9 mouse cellular contexts compared by ENCODE assay signal in the genomic region with DNA sequence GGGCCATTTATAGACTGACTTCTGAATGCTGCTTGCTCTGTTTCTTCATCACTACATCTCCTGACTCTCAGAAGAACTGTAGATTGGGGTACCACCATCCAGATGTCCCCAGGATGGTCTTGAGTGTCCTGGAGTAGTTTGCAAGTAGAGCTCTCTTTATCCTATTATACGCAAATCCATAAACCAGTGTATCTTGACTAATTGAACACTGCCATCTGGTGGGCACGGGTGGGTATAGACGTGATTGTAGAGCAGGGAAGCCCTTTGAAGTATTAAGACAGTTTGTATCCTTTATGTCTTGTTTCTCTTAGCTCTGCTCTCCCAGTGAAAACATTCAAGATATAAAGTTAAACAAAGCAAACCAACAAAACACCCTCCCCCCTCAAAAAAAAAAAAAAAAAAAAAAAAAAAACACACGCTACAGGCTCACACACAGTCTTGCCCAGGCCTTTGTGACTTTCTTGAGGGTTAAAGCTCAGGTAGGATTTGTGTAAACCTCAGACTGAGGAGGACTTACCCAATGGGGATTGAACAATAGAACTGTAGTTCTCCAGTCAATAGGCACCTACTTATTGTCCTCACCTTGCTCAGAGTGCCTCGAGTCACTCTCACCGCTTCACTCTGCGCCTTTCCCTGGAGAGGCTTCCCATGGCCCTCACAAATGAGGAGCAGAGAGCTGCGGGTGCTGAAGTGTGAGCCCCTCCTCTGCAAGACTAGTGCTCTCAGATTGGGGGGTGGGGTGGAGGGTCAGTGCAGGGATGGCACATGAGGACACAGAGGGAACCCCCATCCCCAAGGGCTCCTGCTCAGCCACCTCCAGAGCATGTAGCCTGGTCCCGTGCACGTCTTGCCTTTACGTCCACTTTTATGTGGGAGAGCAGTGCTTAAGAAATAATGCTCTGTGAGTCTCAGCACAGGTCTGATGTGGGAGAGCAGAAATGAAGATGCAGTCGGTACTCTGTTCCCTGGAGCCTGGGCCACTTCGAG. TPM values are rescaled to one million over a fixed set of nuclear protein-coding genes. Genes with fewer than 3 reads are reported as not detected.
DNase-seq lines count a peak whose midpoint lies in the region; ATAC-seq lines count a peak whose summit lies in the region.
"Had no signal": no experiment of that assay in that cellular context is flagged by ENCODE, and none has a peak within 500 bp of the region (broad histone marks: within the 10 kb centered on the region; RNA-seq: fewer than 3 reads in every experiment).

No protein-coding gene starts in this region.

- no peaks in the 10 kb centered on the region for H3K27me3 ChIP-seq in forebrain, embryonic 12.5 days
- H3K27me3 ChIP-seq in hindbrain, embryonic 16.5 days (replicated peaks; ENCODE audit: control insufficient read depth, insufficient read depth, low read length), result no peaks in the 10 kb centered on the region
- H3K27me3 ChIP-seq: liver, embryonic 15.5 days had no signal

- H3K4me1 ChIP-seq in forebrain, embryonic 12.5 days, result no peaks in the 10 kb centered on the region
- no peaks in the 10 kb centered on the region for H3K4me1 ChIP-seq in hindbrain, embryonic 16.5 days (ENCODE audit: control insufficient read depth, insufficient read depth, low read depth, low read length)

- no peak overlapping the region for H3K9ac ChIP-seq in forebrain, embryonic 12.5 days
- no peak overlapping the region for H3K9ac ChIP-seq in hindbrain, embryonic 16.5 days (ENCODE audit: low read depth, low read length)
- H3K9ac ChIP-seq: liver, embryonic 15.5 days had no signal

- H3K36me3 ChIP-seq in forebrain, embryonic 12.5 days (replicated peaks), result no peaks in the 10 kb centered on the region
- no peaks in the 10 kb centered on the region for H3K36me3 ChIP-seq in hindbrain, embryonic 16.5 days (ENCODE audit: control insufficient read depth, insufficient read depth, low read length)
- H3K36me3 ChIP-seq: liver, embryonic 15.5 days had no signal

- no peak overlapping the region for H3K4me3 ChIP-seq in forebrain, embryonic 12.5 days (replicated peaks)
- H3K4me3 ChIP-seq in hindbrain, embryonic 16.5 days (ENCODE audit: low read length), result no peak overlapping the region
- H3K4me3 ChIP-seq: liver, embryonic 15.5 days had no signal

- H3K9me3 ChIP-seq in forebrain, embryonic 12.5 days, result no peaks in the 10 kb centered on the region
- no peaks in the 10 kb centered on the region for H3K9me3 ChIP-seq in hindbrain, embryonic 16.5 days (ENCODE audit: control insufficient read depth, low read length)
- H3K9me3 ChIP-seq: liver, embryonic 15.5 days had no signal

- 71% methylated on average over 13 of the region's 13 CpGs for WGBS in forebrain, embryonic 12.5 days
- WGBS in hindbrain, embryonic 16.5 days, result 73% methylated on average over 13 of the region's 13 CpGs

- ATAC-seq in forebrain, embryonic 12.5 days (ENCODE audit: low FRiP score), result peak; percentile 36; the same call in 1 of the 2 replicates
- 0 out of 2 replicates have a peak, but pooled peaks have one; percentile 53 for ATAC-seq in hindbrain, embryonic 16.5 days
- ATAC-seq in megakaryocyte-erythroid progenitor cell, adult 5-6 weeks (replicated peaks; ENCODE audit: low FRiP score, low TSS enrichment, poor library complexity, severe bottlenecking), result peak; percentile 87

- DNase-seq in MN1 (ENCODE audit: low spot score), result peak; percentile 63
- peak; percentile 39 for DNase-seq in brain, embryonic 18.5 days (ENCODE audit: low read depth, low spot score)
- peak; percentile 41 for DNase-seq in left cerebral cortex, adult 11 months (ENCODE audit: low spot score)
- peak; percentile 54 for DNase-seq in right cerebral cortex, postnatal 25 days
- DNase-seq in urinary bladder, postnatal 36 days (ENCODE audit: low spot score in 2 of 2), result peak; percentile 58 to 73

- H3K4me2 ChIP-seq in forebrain, embryonic 12.5 days, result no peak overlapping the region
- no peak overlapping the region for H3K4me2 ChIP-seq in hindbrain, embryonic 16.5 days (ENCODE audit: low read length)
- H3K4me2 ChIP-seq: liver, embryonic 15.5 days had no signal

- H3K27ac ChIP-seq in forebrain, embryonic 12.5 days, result no peak overlapping the region
- H3K27ac ChIP-seq in hindbrain, embryonic 16.5 days (ENCODE audit: low read depth, low read length), result no peak overlapping the region
- H3K27ac ChIP-seq: liver, embryonic 15.5 days had no signal

RNA-seq across cellular contexts. Expression of a gene that starts 51.9 kb away (rescaled TPM):
- 42.7 and 50.5 TPM in 2 replicates for polyA plus RNA-seq in forebrain, embryonic 12.5 days (2016; fragmentation: Nextera tagmentation; extraction: Ambion mirVana)
- 27.6 and 28.1 TPM in 2 replicates for polyA plus RNA-seq in hindbrain, embryonic 16.5 days (2015; fragmentation: Nextera tagmentation; extraction: Ambion mirVana)
- 2.7 and 3.6 TPM in 2 replicates for total RNA-seq in megakaryocyte-erythroid progenitor cell, adult 5-6 weeks (2014; fragmentation: Nextera tagmentation)
- 5.3 and 6.2 TPM in 2 replicates for total RNA-seq in megakaryocyte-erythroid progenitor cell, adult 5-6 weeks (2017)

Comparison
In these comparisons a context has a peak if more than half of its experiments do, and no peak if none do; other contexts are left out.
1. ATAC-seq: peak in every context shown above with its lines; median percentile 87 in megakaryocyte-erythroid progenitor cell, adult 5-6 weeks; 53 in hindbrain, embryonic 16.5 days; 36 in forebrain, embryonic 12.5 days.